In genomic region chr2:128817387-128817785, GRCm38 (mm10) we compare ENCODE assay signal across 7 mouse cellular contexts. TPM values are rescaled to one million over a fixed set of nuclear protein-coding genes. Genes with fewer than 3 reads are reported as not detected.
DNase-seq lines count a peak whose midpoint lies in the region; ATAC-seq and TF ChIP-seq lines count a peak whose summit lies in the region.

No protein-coding gene starts in this region.

- peaks cover 4% of the 10 kb centered on the region; the same call in 1 of the 2 replicates for H3K4me1 ChIP-seq in spleen, adult 2 months (ENCODE audit: control insufficient read depth, insufficient read depth, insufficient read length)
- peaks cover 18% of the 10 kb centered on the region for H3K4me1 ChIP-seq in forebrain, embryonic 15.5 days
- peaks cover 11% of the 10 kb centered on the region for H3K4me1 ChIP-seq in kidney, embryonic 16.5 days (ENCODE audit: insufficient read depth, low read length)
- H3K4me1 ChIP-seq in lung, embryonic 15.5 days = peaks cover 15% of the 10 kb centered on the region

- peak overlapping the region; percentile 47; the same call in 1 of the 2 replicates for H3K9ac ChIP-seq in forebrain, embryonic 15.5 days (replicated peaks)
- H3K9ac ChIP-seq in kidney, embryonic 16.5 days (replicated peaks; ENCODE audit: low read length) = 0 out of 2 replicates have a peak overlapping the region, but pooled peaks have one; percentile 54
- peak overlapping the region; percentile 41; the same call in 1 of the 2 replicates for H3K9ac ChIP-seq in lung, embryonic 15.5 days

- peak; percentile 67 for ATAC-seq in forebrain, embryonic 15.5 days (replicated peaks)
- peak; percentile 64 for ATAC-seq in kidney, embryonic 16.5 days (ENCODE audit: low FRiP score, low TSS enrichment)
- no peak for ATAC-seq in lung, embryonic 15.5 days (ENCODE audit: borderline replicate concordance, extremely low read depth, low FRiP score, low TSS enrichment)

- whole genome bisulfite sequencing in spleen, adult 2 months = under 1% methylated on average over 7 of the region's 7 CpGs
- WGBS in forebrain, embryonic 15.5 days = under 1% methylated on average over 7 of the region's 7 CpGs
- WGBS in kidney, embryonic 16.5 days = 0% methylated on average over 7 of the region's 7 CpGs
- WGBS in lung, embryonic 15.5 days = under 1% methylated on average over 7 of the region's 7 CpGs

- no peaks in the 10 kb centered on the region for H3K27me3 ChIP-seq in spleen, adult 2 months (ENCODE audit: control insufficient read depth, insufficient read depth, low read length)
- H3K27me3 ChIP-seq in forebrain, embryonic 15.5 days = no peaks in the 10 kb centered on the region
- no peaks in the 10 kb centered on the region for H3K27me3 ChIP-seq in kidney, embryonic 16.5 days (ENCODE audit: insufficient read depth, low read length)
- H3K27me3 ChIP-seq in lung, embryonic 15.5 days = no peaks in the 10 kb centered on the region

- H3K36me3 ChIP-seq in spleen, adult 2 months (ENCODE audit: control insufficient read depth, insufficient read depth, low read length) = no peaks in the 10 kb centered on the region
- no peaks in the 10 kb centered on the region for H3K36me3 ChIP-seq in forebrain, embryonic 15.5 days
- no peaks in the 10 kb centered on the region for H3K36me3 ChIP-seq in kidney, embryonic 16.5 days (ENCODE audit: insufficient read depth, low read length)
- no peaks in the 10 kb centered on the region for H3K36me3 ChIP-seq in lung, embryonic 15.5 days

- H3K9me3 ChIP-seq in forebrain, embryonic 15.5 days = no peaks in the 10 kb centered on the region
- H3K9me3 ChIP-seq in kidney, embryonic 16.5 days (ENCODE audit: low read length) = no peaks in the 10 kb centered on the region
- H3K9me3 ChIP-seq in lung, embryonic 15.5 days = no peaks in the 10 kb centered on the region

- TF ChIP-seq POLR2A in spleen, adult 2 months (IDR thresholded peaks at IDR 0.05; ENCODE audit: low read depth, low read length) = no peak

- peak overlapping the region; percentile 70 for H3K4me2 ChIP-seq in forebrain, embryonic 15.5 days (replicated peaks)
- H3K4me2 ChIP-seq in kidney, embryonic 16.5 days (replicated peaks; ENCODE audit: low read depth, low read length) = peak overlapping the region; percentile 60
- H3K4me2 ChIP-seq in lung, embryonic 15.5 days = peak overlapping the region; percentile 73

- no peak; the same call in 1 of the 2 replicates for TF ChIP-seq CTCF in spleen, adult 2 months (IDR thresholded peaks at IDR 0.05; ENCODE audit: extremely low read depth, insufficient read depth, insufficient read length, insufficient replicate concordance)

- peak overlapping the region; percentile 80 for H3K27ac ChIP-seq in spleen, adult 2 months (ENCODE audit: insufficient read depth, low read length)
- peak overlapping the region; percentile 94 for H3K27ac ChIP-seq in forebrain, embryonic 15.5 days (replicated peaks)
- H3K27ac ChIP-seq in kidney, embryonic 16.5 days (ENCODE audit: low read length) = peak overlapping the region; percentile 91
- peak overlapping the region; percentile 95 for H3K27ac ChIP-seq in lung, embryonic 15.5 days

- DNase-seq in spleen, adult 2 months (ENCODE audit: low read depth in 1 of 2, low spot score in 2 of 2) = peak in 1 of 2 experiments; percentile 68
- no peak for DNase-seq in spleen, adult 18-20 months
- DNase-seq in brain, embryonic 18.5 days (ENCODE audit: low read depth, low spot score) = peak; percentile 73
- DNase-seq in right cerebral cortex, adult 2 months (ENCODE audit: low spot score in 2 of 2) = peak; percentile 71 to 80

- peak overlapping the region; percentile 61 for H3K4me3 ChIP-seq in spleen, adult 2 months (ENCODE audit: extremely low read depth, insufficient read depth, insufficient read length)
- H3K4me3 ChIP-seq in forebrain, embryonic 15.5 days = peak overlapping the region; percentile 65
- peak overlapping the region; percentile 93 for H3K4me3 ChIP-seq in kidney, embryonic 16.5 days (ENCODE audit: low read length)
- H3K4me3 ChIP-seq in lung, embryonic 15.5 days = peak overlapping the region; percentile 72

RNA-seq across cellular contexts. Expression of gene Tmem87b, which starts 0.5 kb away (rescaled TPM):
- polyA plus RNA-seq in spleen, adult 2 months (2012; rRNA removed) = 5.6 and 5.9 TPM in 2 replicates
- polyA plus RNA-seq in forebrain, embryonic 15.5 days (2015; fragmentation: Nextera tagmentation; extraction: Ambion mirVana) = 41.1 and 43.4 TPM in 2 replicates
- 33.3 and 34.7 TPM in 2 replicates for polyA plus RNA-seq in kidney, embryonic 16.5 days (2015; fragmentation: Nextera tagmentation; extraction: Ambion mirVana)
- 29.5 and 31.4 TPM in 2 replicates for polyA plus RNA-seq in lung, embryonic 15.5 days (2015; fragmentation: Nextera tagmentation; extraction: Ambion mirVana)

RNA-seq across cellular contexts. Expression of gene Fbln7, which starts 45.4 kb away (rescaled TPM):
- 0.28 and 0.31 TPM in 2 replicates for polyA plus RNA-seq in spleen, adult 2 months (2012; rRNA removed)
- 2.0 and 2.1 TPM in 2 replicates for polyA plus RNA-seq in forebrain, embryonic 15.5 days (2015; fragmentation: Nextera tagmentation; extraction: Ambion mirVana)
- 8.1 TPM in 2 replicates for polyA plus RNA-seq in kidney, embryonic 16.5 days (2015; fragmentation: Nextera tagmentation; extraction: Ambion mirVana)
- 8.7 and 9.1 TPM in 2 replicates for polyA plus RNA-seq in lung, embryonic 15.5 days (2015; fragmentation: Nextera tagmentation; extraction: Ambion mirVana)

Comparison
In these comparisons a context has a peak if more than half of its experiments do, and no peak if none do; other contexts are left out.
1. DNase-seq: peak in brain, embryonic 18.5 days (single experiment) and right cerebral cortex, adult 2 months (2 of 2); none in spleen, adult 18-20 months (0 of 2).
2. Peak in every context shown above with its lines, with median percentiles within 50 percentile points of each other: H3K27ac ChIP-seq, H3K4me3 ChIP-seq, H3K4me2 ChIP-seq and H3K9ac ChIP-seq.